Mouse (Mus musculus) C2C12 (cell line): ENCODE measurements around the gene B430305J03Rik.

Experiments
- CTCF ChIP-seq: IDR thresholded peaks from one replicate; pipeline ENCODE4 v1.5.1; 2011; ENCODE audit not compliant: control insufficient read depth, insufficient read depth, insufficient read length
- MAX ChIP-seq: IDR thresholded peaks from one replicate; pipeline ENCODE4 v1.6.1; 2011; ENCODE audit warnings: mild to moderate bottlenecking, control low read depth
- MYOD1 ChIP-seq: IDR thresholded peaks from one replicate; pipeline ENCODE4 v1.6.1; 2011; ENCODE audit warnings: low read depth; ENCODE audit not compliant: control insufficient read depth, insufficient read length
- USF1 ChIP-seq: IDR thresholded peaks from one replicate; pipeline ENCODE4 v1.6.1; 2011; ENCODE audit warnings: low read depth, mild to moderate bottlenecking, control low read depth, moderate library complexity

GRCm38 (mm10) chr3:61355464-61355863 is 10.3 kb downstream of the B430305J03Rik start:
- TF ChIP-seq CTCF (no peak), USF1 (no peak), MAX (no peak), MYOD1 (no peak)
